Mouse (Mus musculus): ENCODE results near the gene Plekhh2.

Plekhh2 gene

DNA sequence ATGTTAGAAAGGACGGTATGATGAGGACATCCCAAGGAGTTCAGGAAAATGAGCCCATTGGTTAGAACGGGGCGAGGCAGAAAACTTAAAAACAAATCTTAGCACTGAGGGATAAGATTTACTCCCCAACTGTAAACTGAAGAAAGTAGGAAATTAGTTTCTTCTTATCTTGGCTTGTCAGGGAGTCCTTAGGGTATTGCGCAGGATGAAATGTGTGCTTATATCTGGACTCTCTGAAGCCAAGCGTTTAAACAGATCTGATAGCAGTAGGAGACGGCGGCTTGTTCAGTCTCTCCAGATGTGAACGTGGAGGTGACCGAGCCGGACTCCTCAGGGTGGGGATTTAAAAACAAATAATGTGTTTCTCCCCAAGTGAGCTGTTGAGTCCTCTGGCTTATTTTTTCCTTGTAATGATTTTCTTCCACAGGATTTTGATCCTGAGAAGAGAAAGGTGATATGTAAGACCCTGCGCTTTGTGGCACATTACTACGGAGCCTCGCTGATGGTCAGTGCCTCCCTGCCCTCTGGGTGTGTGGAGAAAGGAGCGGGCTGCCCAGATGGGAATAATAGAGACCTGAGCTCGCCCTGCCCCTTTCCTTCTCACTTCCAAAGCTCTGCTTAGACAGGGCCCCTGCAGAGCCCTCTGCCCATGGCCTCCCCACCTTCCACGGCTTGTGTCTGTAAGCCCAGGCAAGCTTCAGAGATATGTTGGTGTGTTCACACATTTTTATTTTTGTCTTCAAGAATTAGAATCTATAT lies 132.8 kb downstream of the Plekhh2 start:
- DNase-seq (ENCODE audit: low spot score) = no peak

DNA sequence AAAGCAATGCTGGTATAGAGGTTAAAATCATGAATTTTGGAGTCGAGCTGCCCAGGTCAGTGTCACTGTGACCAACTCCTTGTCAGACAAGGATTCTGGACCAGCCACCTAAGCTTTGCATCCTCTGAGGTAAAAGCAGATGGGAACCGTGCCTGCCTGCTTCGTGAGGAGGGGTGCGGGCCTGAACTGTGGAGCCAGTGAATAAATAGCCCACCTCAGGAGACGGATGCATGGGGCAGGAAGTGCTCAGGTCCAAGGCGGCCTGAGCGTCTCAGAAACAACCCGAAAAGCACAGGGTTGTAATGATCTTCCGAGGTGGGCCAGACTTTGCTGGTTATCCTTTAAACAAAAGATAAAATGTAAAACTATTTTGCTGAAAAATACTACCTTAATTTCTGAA lies 133.4 kb downstream of the Plekhh2 start:
- DNase-seq (ENCODE audit: low spot score) = no peak

- no peak for DNase-seq (ENCODE audit: low spot score)
Measured at GRCm38 (mm10) chr17:84645894-84646293, 134.2 kb downstream of the Plekhh2 start.

- no peak for DNase-seq (ENCODE audit: low spot score)
Measured at GRCm38 (mm10) chr17:84646477-84646876, 134.8 kb downstream of the Plekhh2 start.

DNA sequence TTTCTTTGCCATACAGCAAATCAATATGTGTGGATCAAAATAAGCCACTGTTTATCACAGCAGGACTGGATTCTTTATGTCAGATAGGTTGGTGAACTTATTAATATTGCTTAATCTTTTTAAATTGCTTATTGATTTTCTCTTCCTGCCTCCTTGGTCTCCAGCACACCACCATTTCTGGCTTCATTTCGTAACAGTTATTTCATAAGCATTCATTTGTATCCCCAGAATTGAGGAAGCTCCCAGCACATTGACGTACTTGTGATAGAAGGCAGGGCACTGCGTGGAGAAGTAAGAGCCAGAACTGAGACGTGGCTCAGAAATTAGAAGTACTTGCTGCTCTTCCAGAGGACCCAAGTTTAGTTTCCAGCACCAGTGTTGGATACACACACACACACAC lies 135.9 kb downstream of the Plekhh2 start:
- no peak for DNase-seq (ENCODE audit: low spot score)

GRCm38 (mm10) chr17:84650302-84651017 lies 138.8 kb downstream of the Plekhh2 start:
- DNase-seq (ENCODE audit: low spot score) = no peak

DNA sequence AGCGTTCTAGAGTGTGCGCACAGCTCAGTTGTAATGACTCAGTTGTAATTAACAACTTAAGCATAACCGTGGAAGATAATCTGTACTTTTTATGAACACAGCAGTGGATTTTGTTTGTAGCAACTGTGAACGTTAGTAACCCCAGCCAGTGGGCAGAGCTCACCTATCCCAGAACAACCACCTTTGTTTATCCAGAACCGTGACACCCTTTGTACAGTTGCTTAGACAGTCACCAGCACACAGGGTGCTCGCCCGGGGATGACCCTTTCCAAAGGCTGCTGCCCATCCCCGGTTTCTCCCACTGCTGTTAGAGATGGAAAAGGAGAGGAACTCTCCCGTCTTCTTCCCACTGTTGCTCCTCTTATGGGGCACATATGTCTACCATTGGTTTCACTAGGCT lies 141.8 kb downstream of the Plekhh2 start:
- no peak for DNase-seq (ENCODE audit: low spot score)

- DNase-seq (ENCODE audit: low spot score) = no peak
Measured at GRCm38 (mm10) chr17:84656205-84656604, 144.5 kb downstream of the Plekhh2 start.

- no peak for DNase-seq (ENCODE audit: low spot score)
Measured at GRCm38 (mm10) chr17:84656653-84657421, 145.1 kb downstream of the Plekhh2 start.

DNA sequence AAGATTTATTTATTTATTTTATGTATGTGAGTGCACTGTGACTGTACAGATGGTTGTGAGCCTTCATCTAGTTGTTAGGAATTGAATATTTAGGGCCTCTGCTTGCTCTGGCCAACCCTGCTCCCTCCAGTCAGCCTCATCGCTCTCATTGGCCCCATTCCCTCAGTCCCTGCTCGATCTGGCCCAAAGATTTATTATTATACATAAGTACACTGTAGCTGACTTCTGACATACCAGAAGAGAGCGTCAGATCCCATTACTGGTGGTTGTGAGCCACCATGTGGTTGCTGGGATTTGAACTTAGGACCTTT lies 145.7 kb downstream of the Plekhh2 start:
- DNase-seq (ENCODE audit: low spot score) = no peak

GRCm38 (mm10) chr17:84657782-84658181 lies 146.1 kb downstream of the Plekhh2 start:
- no peak for DNase-seq (ENCODE audit: low spot score)

- DNase-seq (ENCODE audit: low spot score) = no peak
Measured at GRCm38 (mm10) chr17:84658195-84658594, 146.5 kb downstream of the Plekhh2 start.

DNA sequence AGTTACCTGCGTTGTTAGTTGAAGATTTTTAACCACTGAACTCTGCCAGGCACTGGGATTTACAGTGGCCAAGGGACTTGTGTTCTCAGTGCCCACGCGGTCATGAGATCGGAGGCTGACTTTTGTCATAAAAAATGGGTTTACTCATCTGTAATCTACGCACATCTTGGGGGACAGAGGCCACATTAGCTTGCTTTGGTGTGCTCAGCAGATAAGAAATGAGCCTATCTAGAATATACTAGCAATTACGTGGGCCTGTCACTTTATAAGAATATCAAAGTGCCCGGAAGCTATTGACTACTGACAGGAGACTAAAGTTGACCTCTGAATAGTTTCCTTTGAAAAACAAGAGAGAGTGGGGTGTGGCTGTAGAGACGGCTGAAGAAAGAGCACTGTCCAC lies 147.3 kb downstream of the Plekhh2 start:
- no peak for DNase-seq (ENCODE audit: low spot score)

DNA sequence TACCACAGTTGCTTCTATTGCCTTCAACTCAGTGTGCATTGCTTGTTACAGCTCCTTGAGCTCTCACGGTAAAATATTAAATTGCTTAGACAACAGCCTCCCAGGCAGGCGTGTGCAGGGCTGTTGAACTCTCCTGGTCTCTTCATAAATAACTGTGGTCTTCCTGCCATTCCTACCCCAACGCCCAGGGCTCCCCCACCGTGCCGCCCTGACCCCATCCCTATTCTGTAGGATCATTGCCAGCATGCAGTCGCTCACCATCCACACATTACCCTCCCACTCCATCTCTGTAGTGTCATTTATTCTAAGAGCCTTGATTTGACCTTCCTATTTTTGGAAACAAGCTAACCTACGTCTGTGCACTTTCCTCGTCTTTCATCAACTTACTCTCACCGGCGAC lies 153.4 kb downstream of the Plekhh2 start:
- no peak for DNase-seq (ENCODE audit: low spot score)

GRCm38 (mm10) chr17:84665691-84666090 lies 154.0 kb downstream of the Plekhh2 start:
- no peak for DNase-seq (ENCODE audit: low spot score)

- no peak for DNase-seq (ENCODE audit: low spot score)
Measured at GRCm38 (mm10) chr17:84667848-84668247, 156.2 kb downstream of the Plekhh2 start.
